1 mouse cellular context compared by ENCODE assay signal in the genomic region with DNA sequence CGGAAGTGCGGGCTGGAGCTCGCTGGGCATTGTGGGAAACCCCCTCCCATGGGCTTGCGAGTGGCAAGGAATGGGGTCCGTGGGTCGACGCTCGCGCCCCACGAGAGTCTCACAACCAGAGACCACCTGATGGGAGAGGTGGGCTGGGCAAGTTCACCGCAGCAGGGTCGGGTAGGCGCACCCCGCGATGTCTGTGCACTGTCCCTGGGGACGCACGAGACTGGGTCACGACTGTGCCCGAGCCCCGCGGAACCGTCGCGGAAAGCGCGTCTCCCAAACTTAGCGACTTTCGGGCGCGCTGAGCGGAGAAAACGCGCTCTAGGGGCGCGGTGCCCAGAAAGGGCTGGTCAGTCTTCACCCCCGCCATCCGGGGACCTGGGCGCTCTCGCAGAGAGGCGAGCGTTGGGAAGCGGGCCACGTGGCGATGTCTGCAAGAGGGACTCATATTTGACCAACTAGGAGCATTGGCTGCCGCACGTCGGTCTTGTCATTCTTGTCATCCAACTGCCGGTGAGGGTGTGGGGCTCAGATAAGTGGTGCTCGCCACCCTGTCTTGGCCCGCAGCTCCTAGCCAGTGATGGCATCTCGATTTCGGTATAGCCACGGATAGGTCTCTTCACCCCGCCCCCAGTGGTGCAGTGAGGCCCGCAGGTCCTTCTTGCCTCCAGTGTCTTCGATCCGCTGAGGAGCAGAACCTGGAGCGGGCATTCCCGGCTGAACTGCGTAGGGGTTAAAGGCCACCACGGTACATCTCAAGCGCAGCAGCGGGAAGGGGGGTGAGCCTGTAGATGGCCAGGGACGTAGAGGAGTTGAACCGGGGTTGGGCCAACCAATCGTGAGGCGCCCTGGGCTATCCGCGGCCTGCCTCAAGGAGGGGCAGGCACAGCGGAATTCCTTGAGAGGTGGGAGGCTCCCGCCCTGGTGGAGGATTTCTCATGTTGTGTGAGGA.
A peak's percentile ranks its signal among the peaks of the same experiment; 100 is the strongest.
TF ChIP-seq lines count a peak whose summit lies in the region.

No protein-coding gene starts in this region.

TF ChIP-seq in C2C12, 6 proteins besides CTCF, POLR2A, EP300 and RAD21:
- TF ChIP-seq CEBPB (IDR thresholded peaks at IDR 0.05; ENCODE audit: low read depth): no peak
- peak; percentile 33 for TF ChIP-seq MAX (IDR thresholded peaks at IDR 0.05)
